Mouse (Mus musculus): Measurements from ENCODE around the gene Cd34. TPM values are rescaled to one million over a fixed set of nuclear protein-coding genes. Genes with fewer than 3 reads are reported as not detected.

Cd34 gene
- polyA plus RNA-seq, 1 experiment: 6.7 TPM

- no peaks in the 10 kb centered on the region for H3K27me3 ChIP-seq (ENCODE audit: control insufficient read depth, insufficient read depth, insufficient read length)
- no peaks in the 10 kb centered on the region for H3K79me2 ChIP-seq (ENCODE audit: control insufficient read depth, insufficient read depth)
Measured at GRCm38 (mm10) chr1:194962181-194962580, 23.6 kb downstream of the Cd34 start.

DNA sequence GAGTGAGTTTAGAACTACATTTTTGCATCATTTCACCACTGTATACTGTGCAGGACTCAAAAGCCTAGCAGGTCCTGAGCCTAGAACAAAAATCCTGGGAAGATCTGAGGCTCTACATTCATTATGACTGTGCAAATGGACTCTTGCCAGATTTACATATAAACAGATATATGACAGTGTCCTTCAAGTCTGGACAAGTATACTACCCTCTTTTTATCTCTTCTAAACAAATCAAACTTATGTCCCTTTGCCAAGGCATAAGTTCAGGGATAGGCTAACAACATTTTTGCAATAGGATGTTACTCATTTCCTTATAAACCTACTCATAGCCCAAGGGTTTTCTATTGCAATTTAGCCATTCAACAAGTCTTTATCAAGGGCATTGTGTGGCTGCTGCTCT lies 24.1 kb downstream of the Cd34 start:
- Histone ChIP-seq H3ac (ENCODE audit: control insufficient read depth, insufficient read length, low read depth) (no peak overlapping the region), H3K79me3 (ENCODE audit: low read depth) (no peaks in the 10 kb centered on the region), H3K36me3 (ENCODE audit: control insufficient read depth, insufficient read depth) (no peaks in the 10 kb centered on the region), H3K4me3 (ENCODE audit: insufficient read depth, poor library complexity, severe bottlenecking) (no peak overlapping the region), H3K79me2 (ENCODE audit: control insufficient read depth, insufficient read depth) (no peaks in the 10 kb centered on the region), H3K27me3 (ENCODE audit: control insufficient read depth, insufficient read depth, insufficient read length) (no peaks in the 10 kb centered on the region)
- TF ChIP-seq USF1 (IDR thresholded peaks at IDR 0.05; ENCODE audit: low read depth): no peak
- no peak for TF ChIP-seq CEBPB (IDR thresholded peaks at IDR 0.05; ENCODE audit: low read depth)
- TF ChIP-seq MYOG (IDR thresholded peaks at IDR 0.05; ENCODE audit: control insufficient read depth, extremely low read depth, insufficient read length): no peak
- TF ChIP-seq MYOD1 (IDR thresholded peaks at IDR 0.05; ENCODE audit: control insufficient read depth, insufficient read length, low read depth): no peak
- no peak for TF ChIP-seq FOSL1 (IDR thresholded peaks at IDR 0.05; ENCODE audit: insufficient read depth, low read length, poor library complexity, severe bottlenecking)
- TF ChIP-seq MAX (IDR thresholded peaks at IDR 0.05): no peak
- no peak for TF ChIP-seq CTCF (IDR thresholded peaks at IDR 0.05; ENCODE audit: control insufficient read depth, insufficient read depth, insufficient read length)

More at GRCm38 (mm10) chr1:194962181-194962580, 23.6 kb downstream of the Cd34 start:
- Histone ChIP-seq H3K79me3 (ENCODE audit: low read depth) (no peaks in the 10 kb centered on the region), H3K36me3 (ENCODE audit: control insufficient read depth, insufficient read depth) (no peaks in the 10 kb centered on the region), H3ac (ENCODE audit: control insufficient read depth, insufficient read length, low read depth) (no peak overlapping the region), H3K4me3 (ENCODE audit: insufficient read depth, poor library complexity, severe bottlenecking) (no peak overlapping the region)
- TF ChIP-seq CTCF (IDR thresholded peaks at IDR 0.05; ENCODE audit: control insufficient read depth, insufficient read depth, insufficient read length) (peak; percentile 71), USF1 (IDR thresholded peaks at IDR 0.05; ENCODE audit: low read depth) (no peak)

DNA sequence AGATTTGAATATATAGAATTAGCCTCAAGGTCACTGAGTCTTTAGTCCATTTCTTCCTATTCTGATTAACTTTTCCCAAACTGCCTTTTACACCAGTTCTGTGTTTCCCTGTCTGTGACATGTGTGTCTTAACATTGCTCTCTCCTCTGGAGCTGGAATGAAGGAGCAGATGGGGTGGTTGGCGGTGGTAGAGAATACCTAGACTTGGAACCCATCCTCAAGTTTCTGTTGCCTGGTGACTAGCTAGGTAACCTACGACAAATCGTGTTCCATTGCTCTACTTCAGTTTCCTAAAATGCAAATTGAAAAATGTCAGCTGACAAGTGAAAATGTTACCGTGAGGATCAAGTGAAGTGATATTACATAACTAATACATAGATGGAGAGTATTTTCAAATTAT lies 33.4 kb downstream of the Cd34 start:
- Histone ChIP-seq H3K27me3 (ENCODE audit: control insufficient read depth, insufficient read depth, insufficient read length) (no peaks in the 10 kb centered on the region), H3K79me3 (ENCODE audit: low read depth) (no peaks in the 10 kb centered on the region), H3K36me3 (ENCODE audit: control insufficient read depth, insufficient read depth) (no peaks in the 10 kb centered on the region), H3K4me3 (ENCODE audit: insufficient read depth, poor library complexity, severe bottlenecking) (no peak overlapping the region), H3K79me2 (ENCODE audit: control insufficient read depth, insufficient read depth) (peaks cover 5% of the 10 kb centered on the region), H3ac (ENCODE audit: control insufficient read depth, insufficient read length, low read depth) (no peak overlapping the region)
- TF ChIP-seq MYOG (IDR thresholded peaks at IDR 0.05; ENCODE audit: control insufficient read depth, extremely low read depth, insufficient read length) (no peak), MAX (IDR thresholded peaks at IDR 0.05) (no peak), CTCF (IDR thresholded peaks at IDR 0.05; ENCODE audit: control insufficient read depth, insufficient read depth, insufficient read length) (no peak), CEBPB (IDR thresholded peaks at IDR 0.05; ENCODE audit: low read depth) (no peak), FOSL1 (IDR thresholded peaks at IDR 0.05; ENCODE audit: insufficient read depth, low read length, poor library complexity, severe bottlenecking) (no peak), MYOD1 (IDR thresholded peaks at IDR 0.05; ENCODE audit: control insufficient read depth, insufficient read length, low read depth) (no peak)

GRCm38 (mm10) chr1:194976164-194976516 lies 37.5 kb downstream of the Cd34 start:
- TF ChIP-seq USF1 (IDR thresholded peaks at IDR 0.05; ENCODE audit: low read depth) (no peak), MAX (IDR thresholded peaks at IDR 0.05) (peak; percentile 16), MYOG (IDR thresholded peaks at IDR 0.05; ENCODE audit: control insufficient read depth, extremely low read depth, insufficient read length) (no peak), CTCF (IDR thresholded peaks at IDR 0.05; ENCODE audit: control insufficient read depth, insufficient read depth, insufficient read length) (peak; percentile 95), FOSL1 (IDR thresholded peaks at IDR 0.05; ENCODE audit: insufficient read depth, low read length, poor library complexity, severe bottlenecking) (no peak), CEBPB (IDR thresholded peaks at IDR 0.05; ENCODE audit: low read depth) (no peak), MYOD1 (IDR thresholded peaks at IDR 0.05; ENCODE audit: control insufficient read depth, insufficient read length, low read depth) (no peak)
- peak overlapping the region; percentile 46 for H3K4me3 ChIP-seq (ENCODE audit: insufficient read depth, poor library complexity, severe bottlenecking)
- H3K36me3 ChIP-seq (ENCODE audit: control insufficient read depth, insufficient read depth): no peaks in the 10 kb centered on the region
- peak overlapping the region; percentile 83 for H3ac ChIP-seq (ENCODE audit: control insufficient read depth, insufficient read length, low read depth)
- H3K79me2 ChIP-seq (ENCODE audit: control insufficient read depth, insufficient read depth): peaks cover 44% of the 10 kb centered on the region
- peaks cover 10% of the 10 kb centered on the region for H3K79me3 ChIP-seq (ENCODE audit: low read depth)
- no peaks in the 10 kb centered on the region for H3K27me3 ChIP-seq (ENCODE audit: control insufficient read depth, insufficient read depth, insufficient read length)

DNA sequence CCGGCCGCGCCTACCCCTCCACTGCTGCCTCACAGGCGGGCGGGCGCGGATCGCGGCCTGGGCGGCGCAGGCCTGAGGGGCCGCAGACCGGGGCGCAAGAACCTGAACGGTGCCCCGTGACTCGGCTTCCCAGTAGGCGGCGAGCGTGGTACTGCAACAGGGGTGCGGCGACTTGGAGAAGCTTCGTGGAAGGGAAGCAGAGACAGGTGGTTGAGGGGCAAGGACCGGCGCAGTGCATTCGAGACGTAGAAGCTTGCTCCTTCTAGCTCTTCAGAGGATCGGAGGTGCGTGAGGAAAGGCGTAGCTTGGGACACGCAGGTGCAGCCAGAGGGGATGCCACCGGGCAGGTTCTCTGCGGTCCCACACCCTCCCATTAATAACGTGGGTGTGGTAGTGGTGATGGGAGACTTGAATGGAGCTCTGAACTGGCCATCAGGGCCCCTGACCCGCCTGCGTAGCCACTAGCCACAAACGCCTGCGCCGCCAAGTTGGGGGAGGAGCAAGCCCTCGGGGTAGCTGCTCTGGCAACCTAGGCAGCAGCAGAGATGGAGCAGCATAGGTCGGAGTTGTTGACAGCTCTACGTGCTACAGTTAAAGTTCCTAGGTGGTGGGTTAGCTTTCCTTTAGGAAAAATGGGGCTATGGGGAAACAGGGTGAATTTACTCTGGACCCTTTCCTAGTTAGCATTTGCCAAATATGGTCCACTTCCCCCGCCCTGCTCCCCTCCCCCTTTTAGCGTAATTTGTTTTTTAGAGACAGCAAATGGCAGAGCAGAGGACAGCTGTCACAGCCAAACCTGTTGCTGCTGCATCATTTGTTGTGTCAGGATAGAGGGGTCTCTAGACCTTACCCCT lies 38.1 kb downstream of the Cd34 start:
- Histone ChIP-seq H3K4me3 (ENCODE audit: insufficient read depth, poor library complexity, severe bottlenecking) (peak overlapping the region; percentile 46), H3K36me3 (ENCODE audit: control insufficient read depth, insufficient read depth) (no peaks in the 10 kb centered on the region), H3K27me3 (ENCODE audit: control insufficient read depth, insufficient read depth, insufficient read length) (no peaks in the 10 kb centered on the region), H3K79me3 (ENCODE audit: low read depth) (peaks cover 10% of the 10 kb centered on the region), H3ac (ENCODE audit: control insufficient read depth, insufficient read length, low read depth) (peak overlapping the region; percentile 83), H3K79me2 (ENCODE audit: control insufficient read depth, insufficient read depth) (peaks cover 47% of the 10 kb centered on the region)
- no peak for TF ChIP-seq MYOD1 (IDR thresholded peaks at IDR 0.05; ENCODE audit: control insufficient read depth, insufficient read length, low read depth)
- TF ChIP-seq MAX (IDR thresholded peaks at IDR 0.05): peak; percentile 17
- peak; percentile 10 for TF ChIP-seq CTCF (IDR thresholded peaks at IDR 0.05; ENCODE audit: control insufficient read depth, insufficient read depth, insufficient read length)

DNA sequence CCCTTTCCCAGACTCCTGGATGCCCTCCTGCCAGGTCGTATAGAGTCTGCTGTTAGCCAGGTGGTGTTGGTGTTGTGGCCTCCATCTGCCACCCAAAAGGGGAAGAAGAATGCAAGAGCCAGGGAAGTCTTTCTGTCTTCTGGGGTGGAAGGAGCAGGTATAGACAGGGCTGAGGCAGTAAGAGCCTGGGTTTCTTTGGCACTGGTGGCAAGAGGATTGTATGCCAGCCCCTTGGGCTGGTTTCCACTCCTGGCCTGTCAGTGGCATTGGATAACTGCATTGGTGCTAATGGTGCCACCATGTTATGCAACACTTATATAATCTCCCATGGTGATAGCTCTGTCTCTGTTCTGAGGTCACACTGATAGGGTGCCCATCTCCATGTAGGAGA lies 38.7 kb downstream of the Cd34 start:
- Histone ChIP-seq H3K4me3 (ENCODE audit: insufficient read depth, poor library complexity, severe bottlenecking) (peak overlapping the region; percentile 46), H3K79me2 (ENCODE audit: control insufficient read depth, insufficient read depth) (peaks cover 51% of the 10 kb centered on the region)

More for the DNA sequence above, 38.7 kb downstream of the Cd34 start:
- TF ChIP-seq MAX (IDR thresholded peaks at IDR 0.05) (no peak), FOSL1 (IDR thresholded peaks at IDR 0.05; ENCODE audit: insufficient read depth, low read length, poor library complexity, severe bottlenecking) (no peak), CEBPB (IDR thresholded peaks at IDR 0.05; ENCODE audit: low read depth) (no peak), MYOG (IDR thresholded peaks at IDR 0.05; ENCODE audit: control insufficient read depth, extremely low read depth, insufficient read length) (no peak), CTCF (IDR thresholded peaks at IDR 0.05; ENCODE audit: control insufficient read depth, insufficient read depth, insufficient read length) (no peak), MYOD1 (IDR thresholded peaks at IDR 0.05; ENCODE audit: control insufficient read depth, insufficient read length, low read depth) (no peak), USF1 (IDR thresholded peaks at IDR 0.05; ENCODE audit: low read depth) (no peak)
- no peaks in the 10 kb centered on the region for H3K27me3 ChIP-seq (ENCODE audit: control insufficient read depth, insufficient read depth, insufficient read length)
- no peaks in the 10 kb centered on the region for H3K36me3 ChIP-seq (ENCODE audit: control insufficient read depth, insufficient read depth)
- H3K79me3 ChIP-seq (ENCODE audit: low read depth): peaks cover 10% of the 10 kb centered on the region
- H3ac ChIP-seq (ENCODE audit: control insufficient read depth, insufficient read length, low read depth): no peak overlapping the region
